Mouse (Mus musculus) neural tube, postnatal 0 days (tissue): ENCODE measurements around the gene Ebna1bp2. TPM values are rescaled to one million over a fixed set of nuclear protein-coding genes. Genes with fewer than 3 reads are reported as not detected.

Experiments used
- polyA plus RNA-seq: library from polyadenylated mRNA; unstranded; fragments of >200 nt; fragmentation: Nextera tagmentation; extraction: Ambion mirVana; gene quantifications from 2 replicates; pipeline ENCODE4 v1.2.1, GENCODE M21; 2015

Ebna1bp2 gene
- polyA plus RNA-seq, result 80.3 and 86.1 TPM in 2 replicates

GRCm38 (mm10) chr4:118620279-118620966 lies at the start of gene Ebna1bp2, which contains the start of gene Cfap57:
Gene Ebna1bp2 (plus strand): TSS chr4:118620799.
Gene Cfap57 (minus strand): TSS chr4:118620777.

GRCm38 (mm10) chr4:118658652-118659051 lies 38.1 kb downstream of the Ebna1bp2 start, which contains the start of gene Olfr62:
Gene Olfr62 (plus strand): TSS chr4:118658952.

Other genes starting within 250 kb of the Ebna1bp2 start
- 3.8 and 6.0 TPM in 2 replicates for gene Szt2, start 211.5 kb upstream of the Ebna1bp2 start, polyA plus RNA-seq
- gene Med8, start 211.5 kb upstream of the Ebna1bp2 start, polyA plus RNA-seq, result 91.1 and 97.2 TPM in 2 replicates
- gene Elovl1, start 192.7 kb upstream of the Ebna1bp2 start, polyA plus RNA-seq, result 51.9 and 58.1 TPM in 2 replicates
- 19.7 and 19.9 TPM in 2 replicates for gene Cdc20, start 183.4 kb upstream of the Ebna1bp2 start, polyA plus RNA-seq
- 0.14 and 0.22 TPM in 2 replicates for gene Mpl, start 163.3 kb upstream of the Ebna1bp2 start, polyA plus RNA-seq
- gene Tie1, start 130.7 kb upstream of the Ebna1bp2 start, polyA plus RNA-seq, result 9.8 and 11.7 TPM in 2 replicates
- not detected in 2 replicates for gene 2610528J11Rik, start 93.8 kb upstream of the Ebna1bp2 start, polyA plus RNA-seq
- 0.47 and 1.1 TPM in 2 replicates for gene Tmem125, start 76.8 kb upstream of the Ebna1bp2 start, polyA plus RNA-seq
- gene Cfap57, start within 50 bp of the Ebna1bp2 start, polyA plus RNA-seq, result 1.2 and 1.3 TPM in 2 replicates
- not detected in 2 replicates for gene Olfr62, start 38.2 kb downstream of the Ebna1bp2 start, polyA plus RNA-seq
- not detected in 2 replicates for gene Olfr1342, start 72.0 kb downstream of the Ebna1bp2 start, polyA plus RNA-seq
- gene Olfr1341, start 82.7 kb downstream of the Ebna1bp2 start, polyA plus RNA-seq, result not detected in 2 replicates
- not detected in 2 replicates for gene Olfr1340, start 99.3 kb downstream of the Ebna1bp2 start, polyA plus RNA-seq
- gene Olfr1339, start 111.4 kb downstream of the Ebna1bp2 start, polyA plus RNA-seq, result not detected in 2 replicates
- gene Olfr1338, start 137.9 kb downstream of the Ebna1bp2 start, polyA plus RNA-seq, result not detected in 2 replicates
- gene Olfr1337, start 161.8 kb downstream of the Ebna1bp2 start, polyA plus RNA-seq, result not detected in 2 replicates
- gene Olfr1335, start 189.1 kb downstream of the Ebna1bp2 start, polyA plus RNA-seq, result not detected in 2 replicates
- gene Olfr1333, start 215.5 kb downstream of the Ebna1bp2 start, polyA plus RNA-seq, result not detected in 2 replicates
- gene Olfr1331, start 243.8 kb downstream of the Ebna1bp2 start, polyA plus RNA-seq, result not detected in 2 replicates